Mouse (Mus musculus) thymus, postnatal 0 days (tissue): Measurements from ENCODE around the gene Acaca. TPM values are rescaled to one million over a fixed set of nuclear protein-coding genes. Genes with fewer than 3 reads are reported as not detected.
"Not testable (repeated sequence)": the region's sequence is repeated elsewhere in the genome, so short reads cannot be mapped to it uniquely, and the experiment has no call there.

Experiments
- DNase-seq: peaks from one replicate; pipeline ENCODE4 v3.0.0-alpha.2; 2015; ENCODE audit warnings: low spot score
- polyA plus RNA-seq: library from polyadenylated mRNA; unstranded; fragments of >200 nt; fragmentation: Nextera tagmentation; extraction: Ambion mirVana; gene quantifications from 2 replicates; pipeline ENCODE4 v1.2.1, GENCODE M21; 2015

The Acaca gene
- polyA plus RNA-seq, 1 experiment from 2014 or later, result 4.5 TPM

- no peak for DNase-seq
Measured at GRCm38 (mm10) chr11:84327086-84327485, 197.6 kb downstream of the Acaca start.

- no peak for DNase-seq
Measured at GRCm38 (mm10) chr11:84332384-84332783, 202.9 kb downstream of the Acaca start.

GRCm38 (mm10) chr11:84332860-84333259, 203.4 kb downstream of the Acaca start:
- no peak for DNase-seq

- not testable (repeated sequence) for DNase-seq
Measured at GRCm38 (mm10) chr11:84338273-84338672, 208.8 kb downstream of the Acaca start.

- DNase-seq, result no peak
Measured at GRCm38 (mm10) chr11:84340630-84341029, 211.2 kb downstream of the Acaca start.

GRCm38 (mm10) chr11:84344522-84345236, 215.2 kb downstream of the Acaca start:
- no peak for DNase-seq

- DNase-seq, result no peak
Measured at GRCm38 (mm10) chr11:84347766-84348165, 218.3 kb downstream of the Acaca start.

- no peak for DNase-seq
Measured at GRCm38 (mm10) chr11:84348843-84349825, 219.7 kb downstream of the Acaca start.

- DNase-seq, result no peak
Measured at GRCm38 (mm10) chr11:84351150-84351549, 221.7 kb downstream of the Acaca start.

- DNase-seq, result no peak
Measured at GRCm38 (mm10) chr11:84353058-84353726, 223.7 kb downstream of the Acaca start.

GRCm38 (mm10) chr11:84357304-84357703, 227.8 kb downstream of the Acaca start:
- DNase-seq, result no peak

GRCm38 (mm10) chr11:84357771-84358170, 228.3 kb downstream of the Acaca start:
- DNase-seq, result no peak

GRCm38 (mm10) chr11:84361551-84361950, 232.1 kb downstream of the Acaca start:
- no peak for DNase-seq

GRCm38 (mm10) chr11:84362633-84363243, 233.3 kb downstream of the Acaca start:
- DNase-seq, result no peak

GRCm38 (mm10) chr11:84365313-84365712, 235.8 kb downstream of the Acaca start:
- no peak for DNase-seq

- no peak for DNase-seq
Measured at GRCm38 (mm10) chr11:84368902-84369301, 239.4 kb downstream of the Acaca start.

- DNase-seq, result no peak
Measured at GRCm38 (mm10) chr11:84373122-84373521, 243.7 kb downstream of the Acaca start.

- DNase-seq, result no peak
Measured at GRCm38 (mm10) chr11:84375951-84376496, 246.6 kb downstream of the Acaca start.

GRCm38 (mm10) chr11:84376510-84377365, 247.3 kb downstream of the Acaca start:
- no peak for DNase-seq

GRCm38 (mm10) chr11:84382450-84382849, 253.0 kb downstream of the Acaca start:
- DNase-seq, result no peak
